Mouse (Mus musculus) left cerebral cortex, adult 2 months (tissue): ENCODE data around the gene Cep57l1. TPM values are rescaled to one million over a fixed set of nuclear protein-coding genes. Genes with fewer than 3 reads are reported as not detected.

ENCODE experiments used
- DNase-seq, 2 experiments: peaks; one replicate each; pipeline ENCODE4 v3.0.0; 2021 to 2022; ENCODE audit warnings: low spot score in 2 of 2, mixed read lengths in 1 of 2; ENCODE audit errors: extremely low spot score in 1 of 2
- H3K27ac ChIP-seq: fragments of 200-600 bp; 2 replicates; pipeline ENCODE4 v1.8.1; 2022
- H3K4me3 ChIP-seq: fragments of 200-600 bp; 2 replicates; pipeline ENCODE4 v1.8.1; 2022
- CTCF ChIP-seq: fragments of 200-600 bp; IDR thresholded peaks from 2 replicates; pipeline ENCODE4 v1.8.1; 2022; ENCODE audit warnings: antibody characterized with exemption, mild to moderate bottlenecking, moderate library complexity
- intact Hi-C: fragments of 180-260 bp; cut with DNase I; formaldehyde crosslinking; loops from one replicate; pipeline ENCODE4 v1.15.1; 2025
- total RNA-seq, 2 experiments: library from RNA; stranded (reverse); gene quantifications; 2 replicates each; pipeline ENCODE4 v1.2.3; 2021

Cep57l1 gene
- total RNA-seq, 2 experiments from 2014 or later, result 5.3 to 7.5 TPM

DNA sequence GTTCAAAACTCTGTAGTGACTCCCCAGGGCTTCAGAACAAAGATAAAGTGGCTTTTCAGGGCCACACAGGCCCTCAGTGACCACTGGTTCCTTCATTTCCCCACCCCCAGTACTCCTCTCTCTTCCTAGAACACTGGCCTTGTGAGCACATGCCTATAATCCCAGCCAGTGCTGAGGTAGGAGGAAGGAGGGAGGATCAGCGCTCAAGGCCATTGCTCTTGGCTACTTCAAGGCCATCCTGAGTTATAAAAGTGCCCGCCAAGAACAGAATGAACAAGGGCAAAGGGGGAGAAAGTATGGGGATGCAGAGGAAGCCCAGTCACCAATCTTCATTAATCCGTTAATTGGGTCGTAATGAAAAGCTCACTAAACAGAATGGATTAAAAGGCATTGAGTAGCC is 44.1 kb downstream of the Cep57l1 start:
- Histone ChIP-seq H3K4me3 (no peak overlapping the region), H3K27ac (no peak overlapping the region)
- no peak for DNase-seq
- intact Hi-C loops, result no loop called here
- TF ChIP-seq CTCF, result no peak

DNA sequence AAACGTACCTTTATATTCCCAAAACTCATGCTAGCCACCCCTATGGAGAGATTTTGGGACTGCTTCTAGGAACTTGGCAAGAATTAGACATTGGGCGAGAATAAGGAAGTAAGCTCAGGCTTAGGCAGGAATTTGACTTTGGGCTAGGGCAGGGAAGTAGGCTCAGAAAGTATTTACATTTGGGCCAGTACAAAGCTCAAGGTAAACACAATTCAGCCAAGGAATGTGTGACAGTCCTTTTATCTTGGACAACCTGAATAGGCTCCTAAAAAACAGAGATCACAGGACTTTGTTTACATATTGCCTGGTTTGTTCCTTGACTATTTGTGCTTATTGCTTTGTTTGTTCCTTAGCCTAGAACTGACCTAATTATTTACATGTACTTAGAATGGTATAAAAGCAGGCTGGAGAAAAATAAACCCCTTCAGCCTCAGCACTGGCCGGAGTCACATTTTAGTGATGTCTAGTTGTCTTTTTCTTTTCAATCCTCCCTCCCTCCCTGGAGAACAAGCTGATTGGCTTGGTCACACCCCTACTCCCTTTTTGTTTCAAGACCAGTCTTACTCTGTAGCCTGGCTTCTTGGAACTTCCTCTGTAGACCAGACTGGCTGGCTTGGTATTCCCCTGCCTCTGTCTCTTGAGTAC is 45.8 kb downstream of the Cep57l1 start:
- TF ChIP-seq CTCF, result no peak
- no peak for DNase-seq
- H3K27ac ChIP-seq, result no peak overlapping the region
- intact Hi-C loops, result no loop called here
- H3K4me3 ChIP-seq, result no peak overlapping the region

DNA sequence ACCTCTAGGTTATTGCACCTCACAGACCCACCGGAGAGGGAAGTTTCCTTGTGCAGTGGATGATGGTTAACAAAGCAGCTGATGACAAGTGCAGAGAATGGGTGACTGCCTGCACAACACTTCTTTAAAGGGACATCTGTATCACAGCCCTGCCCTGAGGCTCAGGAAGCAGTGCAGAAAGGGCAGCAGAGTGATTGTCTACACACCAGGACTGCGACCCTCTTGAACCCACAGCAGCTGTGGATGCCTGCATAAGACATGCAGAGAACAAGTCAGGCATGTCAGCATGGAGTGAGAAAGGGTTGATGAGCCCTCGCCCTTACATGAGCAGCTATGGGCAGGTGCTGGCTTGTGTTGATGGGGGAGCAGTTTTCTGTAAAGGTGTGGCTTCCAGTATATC is 48.8 kb downstream of the Cep57l1 start:
- no peak overlapping the region for H3K27ac ChIP-seq
- no peak for DNase-seq
- H3K4me3 ChIP-seq, result no peak overlapping the region
- TF ChIP-seq CTCF, result no peak
- intact Hi-C loops, result no loop called here

DNA sequence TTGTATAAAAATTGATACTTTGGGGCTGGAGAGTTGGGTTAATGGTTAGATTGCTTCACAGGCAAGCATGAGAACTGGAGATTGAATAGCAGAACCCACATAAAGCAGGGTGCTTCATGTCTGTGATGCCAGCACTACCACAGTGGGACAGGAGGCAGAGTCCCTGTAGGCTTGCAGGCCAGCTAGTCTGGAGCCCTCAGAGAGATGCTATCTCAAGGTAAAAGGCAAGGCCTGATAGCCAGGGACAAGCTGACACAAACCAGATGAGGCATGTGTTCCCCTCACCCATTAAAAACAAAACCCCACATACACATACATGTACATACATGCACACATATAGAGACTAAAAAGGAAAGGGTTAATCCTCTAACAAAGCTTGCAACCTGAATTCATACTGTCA is 51.6 kb downstream of the Cep57l1 start:
- no peak overlapping the region for H3K4me3 ChIP-seq
- intact Hi-C loops, result no loop called here
- TF ChIP-seq CTCF, result no peak
- no peak for DNase-seq
- H3K27ac ChIP-seq, result no peak overlapping the region

DNA sequence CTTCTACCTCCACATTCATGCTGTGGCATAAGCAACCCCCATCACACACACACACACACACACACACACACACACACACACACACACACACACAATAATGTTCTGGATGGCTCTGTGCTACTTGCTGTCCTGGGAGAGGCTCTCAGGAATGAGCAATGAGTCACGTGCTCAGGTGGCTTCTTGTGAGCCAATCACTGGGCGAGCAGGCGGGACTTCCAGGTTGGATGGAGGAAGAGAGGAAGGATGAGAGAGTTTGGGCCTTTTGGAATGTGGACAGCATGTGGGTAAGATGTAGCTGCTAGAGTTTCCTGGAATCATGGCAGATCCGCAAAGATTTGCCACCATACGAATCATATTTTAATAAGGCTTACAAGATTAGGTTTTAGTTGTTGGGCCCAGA is 52.4 kb downstream of the Cep57l1 start:
- TF ChIP-seq CTCF, result no peak
- no peak for DNase-seq
- Histone ChIP-seq H3K4me3 (no peak overlapping the region), H3K27ac (no peak overlapping the region)
- intact Hi-C loops, result no loop called here

DNA sequence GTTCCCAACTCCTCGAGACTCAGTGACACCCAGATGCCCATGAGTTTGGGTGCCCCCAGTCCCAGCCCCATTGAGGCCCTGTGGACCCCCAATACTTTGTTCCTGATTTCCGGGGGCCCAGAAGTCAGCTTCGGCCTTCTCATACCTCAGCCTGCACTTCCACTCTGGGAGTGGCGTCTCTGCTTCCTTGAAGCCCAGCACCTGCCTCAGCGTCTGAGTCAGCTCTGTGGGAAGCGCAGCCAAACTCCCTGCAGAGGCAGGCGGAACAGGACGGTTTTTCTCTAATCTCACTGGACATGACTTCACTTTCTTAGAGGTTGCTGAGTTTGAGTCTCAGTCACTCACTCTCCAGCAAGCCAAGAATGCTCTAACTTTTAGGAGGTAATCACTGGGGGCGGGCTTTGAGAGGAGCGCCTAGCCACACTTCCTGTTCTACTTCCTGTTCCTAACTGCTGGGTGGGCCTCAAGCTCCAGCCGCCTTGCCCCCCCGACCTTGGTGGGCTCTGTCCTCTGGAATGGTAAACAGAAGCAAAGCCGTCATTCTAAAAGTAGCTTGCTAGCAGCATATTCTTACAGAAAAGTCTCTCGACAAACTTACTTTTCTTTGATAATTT is 57.7 kb downstream of the Cep57l1 start:
- DNase-seq, result no peak
- no peak overlapping the region for H3K27ac ChIP-seq
- TF ChIP-seq CTCF, result no peak
- intact Hi-C loops, result no loop called here
- H3K4me3 ChIP-seq, result no peak overlapping the region

DNA sequence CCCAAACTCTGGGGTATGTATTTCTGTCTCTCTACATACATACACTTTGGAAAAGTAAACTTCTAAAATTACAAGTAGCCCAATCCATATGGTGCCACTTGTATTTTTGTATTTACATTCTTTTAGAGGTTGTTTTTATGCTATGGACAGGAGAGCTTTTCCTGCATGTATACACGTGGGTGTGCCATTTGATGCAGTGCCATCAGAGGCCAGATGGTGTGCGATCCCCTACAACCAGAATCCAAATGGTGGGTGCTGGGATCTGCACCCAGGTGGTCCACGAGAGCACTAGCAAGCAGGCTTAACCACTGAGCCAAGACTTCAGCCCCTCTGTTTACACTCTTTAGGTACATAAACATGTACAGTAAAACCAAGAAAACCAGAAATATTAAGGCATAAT is 60.4 kb downstream of the Cep57l1 start:
- no peak overlapping the region for H3K4me3 ChIP-seq
- intact Hi-C loops, result no loop called here
- TF ChIP-seq CTCF, result no peak
- DNase-seq, result no peak
- H3K27ac ChIP-seq, result no peak overlapping the region

DNA sequence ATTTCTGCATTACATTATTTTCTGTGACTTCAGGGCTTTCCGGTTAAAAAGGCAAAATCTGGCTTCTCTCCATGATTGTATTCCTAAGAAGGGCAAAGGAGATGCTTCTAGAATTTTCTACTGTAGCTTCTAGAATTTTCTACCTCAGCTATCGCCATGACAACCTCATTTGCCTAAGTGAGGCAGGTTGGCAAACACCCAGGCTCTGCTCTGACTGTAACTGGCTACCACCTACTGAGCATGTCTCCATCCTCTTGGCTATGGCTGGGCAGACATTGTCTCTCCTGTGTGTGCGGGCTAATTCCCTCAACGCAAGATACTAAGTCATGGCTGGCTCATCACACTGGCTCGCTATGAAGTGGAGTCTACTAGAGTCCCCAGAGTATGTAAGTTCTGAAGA is 63.1 kb downstream of the Cep57l1 start:
- intact Hi-C loops, result no loop called here

DNA sequence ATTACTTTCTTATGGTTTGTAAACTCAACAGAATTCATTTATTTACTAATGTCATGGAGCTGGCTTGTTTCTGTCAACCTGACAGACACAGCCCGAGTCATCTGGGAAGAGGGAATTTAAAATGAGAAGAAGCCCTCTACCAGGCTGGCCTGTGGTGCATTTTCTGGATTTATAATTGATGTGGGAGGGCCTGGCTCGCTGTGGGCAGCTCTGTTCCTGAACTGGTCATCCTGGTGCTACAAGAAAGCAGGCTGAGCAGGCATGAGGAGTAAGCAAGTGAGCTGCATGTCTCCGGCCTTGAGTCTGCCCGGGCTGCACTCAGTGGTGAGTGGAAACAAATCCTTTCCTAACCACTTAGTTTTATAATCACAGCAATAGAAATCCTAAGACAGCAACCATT is 65.7 kb downstream of the Cep57l1 start:
- no peak overlapping the region for H3K27ac ChIP-seq
- H3K4me3 ChIP-seq, result no peak overlapping the region
- TF ChIP-seq CTCF, result no peak
- intact Hi-C loops, result no loop called here
- DNase-seq, result no peak

More for the DNA sequence above, 63.1 kb downstream of the Cep57l1 start:
- TF ChIP-seq CTCF, result no peak
- DNase-seq, result peak; percentile 18 to 40
- no peak overlapping the region for H3K27ac ChIP-seq
- H3K4me3 ChIP-seq, result no peak overlapping the region

DNA sequence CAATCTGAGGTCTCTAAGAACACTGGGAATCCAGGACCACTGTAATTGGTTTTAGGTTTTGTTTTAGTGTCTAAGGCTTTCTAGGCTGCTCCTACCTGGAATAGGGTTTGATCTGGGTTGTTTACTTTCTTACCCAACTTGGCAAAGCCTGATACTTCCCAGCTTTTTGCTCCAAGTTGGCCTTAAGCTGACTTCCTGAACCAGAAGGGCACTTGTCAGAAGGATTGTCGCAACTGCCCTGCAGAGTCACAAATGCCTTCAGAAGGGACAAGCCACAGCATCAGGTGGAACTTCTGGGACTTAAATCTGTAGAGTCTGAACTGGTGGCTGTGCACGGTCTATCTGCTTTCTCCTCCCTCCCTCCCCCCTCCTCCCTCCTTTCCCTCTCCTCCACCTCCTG is 69.5 kb downstream of the Cep57l1 start:
- Histone ChIP-seq H3K27ac (no peak overlapping the region), H3K4me3 (no peak overlapping the region)
- DNase-seq, result no peak
- intact Hi-C loops, result no loop called here
- no peak for TF ChIP-seq CTCF

DNA sequence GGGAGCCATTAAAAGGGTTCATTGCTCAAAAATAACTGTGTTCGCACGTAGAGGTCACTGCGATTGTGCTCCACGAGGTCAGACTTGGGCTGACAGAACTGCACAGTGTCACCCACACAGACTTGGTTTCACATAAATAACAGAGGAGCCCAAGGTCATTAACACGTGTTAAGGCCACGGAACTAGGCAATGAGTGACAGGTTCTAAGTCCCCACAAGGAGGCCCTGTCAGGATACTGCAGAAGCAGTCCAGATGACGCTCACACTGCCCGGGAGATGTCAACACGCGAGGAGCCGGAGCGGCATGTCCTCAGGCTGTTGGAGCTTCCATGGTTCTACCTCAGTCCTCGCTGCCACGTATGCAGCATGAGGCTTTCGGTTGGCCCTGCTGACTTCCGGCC is 72.4 kb downstream of the Cep57l1 start:
- Histone ChIP-seq H3K4me3 (no peak overlapping the region), H3K27ac (no peak overlapping the region)
- no peak for DNase-seq
- intact Hi-C loops, result no loop called here
- TF ChIP-seq CTCF, result no peak

DNA sequence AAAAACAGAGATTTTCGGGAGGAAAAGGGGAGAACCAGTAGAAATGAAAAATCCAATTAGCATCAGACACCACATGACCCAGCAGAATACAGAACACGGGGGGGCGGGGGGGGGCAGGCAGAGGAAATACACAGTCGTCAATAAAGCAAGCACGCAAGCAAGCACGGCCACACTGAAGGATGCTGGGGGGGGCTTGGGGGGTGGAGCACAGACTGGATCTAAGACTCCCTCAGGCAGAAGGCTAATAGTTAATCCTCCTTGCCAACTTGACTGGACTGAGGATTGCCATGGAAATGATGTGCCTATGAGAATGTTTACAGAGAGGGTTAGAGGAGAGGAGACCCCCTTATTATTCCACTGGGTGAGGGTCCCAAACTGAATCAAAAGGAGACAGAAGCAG is 74.3 kb downstream of the Cep57l1 start:
- intact Hi-C loops, result no loop called here
- TF ChIP-seq CTCF, result no peak
- DNase-seq, result no peak
- no peak overlapping the region for H3K4me3 ChIP-seq
- H3K27ac ChIP-seq, result no peak overlapping the region

DNA sequence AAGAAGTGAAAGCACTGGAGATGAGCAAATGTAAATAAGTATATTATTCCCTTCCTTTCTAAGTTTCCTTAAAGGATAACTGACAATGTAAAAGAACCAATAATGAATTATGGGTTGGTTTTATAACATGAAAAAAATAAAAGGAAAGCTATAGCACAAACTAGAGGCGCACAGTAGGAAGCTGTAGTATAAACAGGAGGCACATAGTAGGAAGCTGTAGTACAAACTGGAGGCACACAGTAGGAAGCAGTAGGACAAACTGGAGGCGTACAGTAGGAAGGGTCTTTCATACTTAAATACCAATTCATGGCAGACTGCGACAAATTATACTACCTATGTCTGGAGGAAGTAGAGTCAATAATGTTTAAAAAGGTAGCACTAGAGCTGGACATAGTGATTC is 76.5 kb downstream of the Cep57l1 start:
- DNase-seq, result no peak
- TF ChIP-seq CTCF, result no peak
- intact Hi-C loops, result no loop called here
- Histone ChIP-seq H3K4me3 (no peak overlapping the region), H3K27ac (no peak overlapping the region)
